In genomic region chr19:14922238-14922637, GRCm38 (mm10) we compare ENCODE assay signal across 20 mouse cellular contexts.
A peak's percentile ranks its signal among the peaks of the same experiment; 100 is the strongest.
DNase-seq lines count a peak whose midpoint lies in the region; ATAC-seq and TF ChIP-seq lines count a peak whose summit lies in the region.
"Had no signal": no experiment of that assay in that cellular context is flagged by ENCODE, and none has a peak within 500 bp of the region (broad histone marks: within the 10 kb centered on the region; RNA-seq: fewer than 3 reads in every experiment).

No protein-coding gene starts in this region.

- no peak for TF ChIP-seq RAD21 in CH12.LX (IDR thresholded peaks at IDR 0.05; ENCODE audit: low read depth, low read length)

- no peak for TF ChIP-seq CTCF in liver, adult 2 months (IDR thresholded peaks at IDR 0.05; ENCODE audit: low read depth, low read length)
- TF ChIP-seq CTCF in liver, postnatal 0 days (IDR thresholded peaks at IDR 0.05; ENCODE audit: low read depth): no peak
- TF ChIP-seq CTCF in lung, postnatal 0 days (IDR thresholded peaks at IDR 0.05): no peak
- TF ChIP-seq CTCF in CH12.LX (conservative IDR thresholded peaks at IDR 0.05 in 1 of 2, IDR thresholded peaks at IDR 0.05 in 1 of 2; ENCODE audit: low read depth in 2 of 2, low read length in 2 of 2): no peak
- TF ChIP-seq CTCF in cerebellum, adult 2 months (IDR thresholded peaks at IDR 0.05; ENCODE audit: borderline replicate concordance, insufficient read depth, low read depth, low read length): no peak

- no peaks in the 10 kb centered on the region for H3K4me1 ChIP-seq in liver, adult 2 months (ENCODE audit: control insufficient read depth, insufficient read depth, low read length)
- H3K4me1 ChIP-seq in liver, postnatal 0 days (ENCODE audit: insufficient read depth): no peaks in the 10 kb centered on the region
- no peaks in the 10 kb centered on the region for H3K4me1 ChIP-seq in lung, postnatal 0 days (ENCODE audit: insufficient read depth, low read depth, low read length)
- H3K4me1 ChIP-seq in CH12.LX (ENCODE audit: control insufficient read depth in 1 of 2, insufficient read depth in 2 of 2): peaks cover 0 to 5% of the 10 kb centered on the region in 2 experiments; a peak in 1 of 4 replicates
- no peaks in the 10 kb centered on the region for H3K4me1 ChIP-seq in cerebellum, adult 2 months (ENCODE audit: control insufficient read depth, insufficient read depth, low read length)
- H3K4me1 ChIP-seq: embryonic facial prominence, embryonic 15.5 days; forebrain, embryonic 10.5 days; heart, embryonic 12.5 days; hindbrain, embryonic 15.5 days had no signal

- no peaks in the 10 kb centered on the region for H3K9me3 ChIP-seq in liver, postnatal 0 days (ENCODE audit: low read length)
- H3K9me3 ChIP-seq in lung, postnatal 0 days (ENCODE audit: low read length): no peaks in the 10 kb centered on the region
- H3K9me3 ChIP-seq in CH12.LX (replicated peaks; ENCODE audit: low read length): no peaks in the 10 kb centered on the region
- H3K9me3 ChIP-seq: embryonic facial prominence, embryonic 15.5 days; forebrain, embryonic 10.5 days; heart, embryonic 12.5 days; hindbrain, embryonic 15.5 days had no signal

- no peaks in the 10 kb centered on the region for H3K36me3 ChIP-seq in liver, adult 2 months (ENCODE audit: control insufficient read depth, insufficient read depth, low read length)
- no peaks in the 10 kb centered on the region for H3K36me3 ChIP-seq in liver, postnatal 0 days (replicated peaks; ENCODE audit: insufficient read depth, low read length)
- H3K36me3 ChIP-seq in lung, postnatal 0 days (ENCODE audit: insufficient read depth, low read length): no peaks in the 10 kb centered on the region
- no peaks in the 10 kb centered on the region for H3K36me3 ChIP-seq in CH12.LX (replicated peaks in 1 of 2; ENCODE audit: control insufficient read depth in 1 of 2, insufficient read depth in 1 of 2, low read length in 1 of 2)
- H3K36me3 ChIP-seq: embryonic facial prominence, embryonic 15.5 days; forebrain, embryonic 10.5 days; heart, embryonic 12.5 days; hindbrain, embryonic 15.5 days had no signal

- peak; percentile 2 for DNase-seq in liver, adult 2 months (ENCODE audit: extremely low read depth, low read depth, low spot score)
- no peak for DNase-seq in liver, postnatal 0 days
- peak; percentile 73 for DNase-seq in lung, postnatal 0 days (ENCODE audit: low spot score)
- DNase-seq in lung, postnatal 36 days: no peak
- no peak for DNase-seq in CH12.LX (ENCODE audit: extremely low read depth)
- DNase-seq in Muller cell, postnatal 12 days (ENCODE audit: inconsistent ontology term): peak; percentile 1
- DNase-seq in cerebellum, adult 2 months: no peak
- DNase-seq: adrenal gland, adult 2 months; adrenal gland, postnatal 25 days; cerebellum, adult 18-20 months; gastrocnemius, adult 2 months; gastrocnemius, postnatal 25 days; heart, postnatal 36 days had no signal

- no peak overlapping the region for H3K4me2 ChIP-seq in liver, postnatal 0 days (ENCODE audit: low read depth, low read length)
- no peak overlapping the region for H3K4me2 ChIP-seq in lung, postnatal 0 days (replicated peaks; ENCODE audit: low read depth, low read length)
- no peak overlapping the region for H3K4me2 ChIP-seq in CH12.LX (ENCODE audit: insufficient read depth, low read depth, poor library complexity, severe bottlenecking)
- H3K4me2 ChIP-seq: embryonic facial prominence, embryonic 15.5 days; heart, embryonic 12.5 days; hindbrain, embryonic 15.5 days had no signal

- no peak for TF ChIP-seq EP300 in liver, postnatal 0 days (IDR thresholded peaks at IDR 0.05; ENCODE audit: low read depth)
- no peak for TF ChIP-seq EP300 in lung, postnatal 0 days (IDR thresholded peaks at IDR 0.05)
- TF ChIP-seq EP300 in CH12.LX (IDR thresholded peaks at IDR 0.05; ENCODE audit: low read length): no peak

- no peak overlapping the region for H3K9ac ChIP-seq in liver, adult 2 months (ENCODE audit: low read depth, low read length)
- no peak overlapping the region for H3K9ac ChIP-seq in liver, postnatal 0 days (replicated peaks)
- H3K9ac ChIP-seq in lung, postnatal 0 days (replicated peaks; ENCODE audit: low read depth): no peak overlapping the region
- H3K9ac ChIP-seq in CH12.LX (ENCODE audit: insufficient read depth, low read depth): no peak overlapping the region
- H3K9ac ChIP-seq: embryonic facial prominence, embryonic 15.5 days; heart, embryonic 12.5 days; hindbrain, embryonic 15.5 days had no signal

- H3K27me3 ChIP-seq in liver, adult 2 months (ENCODE audit: control insufficient read depth, insufficient read depth, low read length): no peaks in the 10 kb centered on the region
- no peaks in the 10 kb centered on the region for H3K27me3 ChIP-seq in liver, postnatal 0 days (ENCODE audit: insufficient read depth, low read length)
- no peaks in the 10 kb centered on the region for H3K27me3 ChIP-seq in lung, postnatal 0 days (replicated peaks; ENCODE audit: insufficient read depth, low read length)
- no peaks in the 10 kb centered on the region for H3K27me3 ChIP-seq in CH12.LX (replicated peaks)
- H3K27me3 ChIP-seq in cerebellum, adult 2 months (ENCODE audit: control insufficient read depth, insufficient read depth, low read length): no peaks in the 10 kb centered on the region
- H3K27me3 ChIP-seq: embryonic facial prominence, embryonic 15.5 days; heart, embryonic 12.5 days; hindbrain, embryonic 15.5 days had no signal

- dilution Hi-C loops in CH12.LX (cut with MboI; ENCODE audit: extremely low pct_ligation_motif_present, extremely low pct_unique_long_range_greater_than_20kb, low sequenced_read_pairs): no loop called here

- no peak for TF ChIP-seq POLR2A in liver, adult 2 months (IDR thresholded peaks at IDR 0.05; ENCODE audit: extremely low read depth, insufficient read depth, low read length)
- no peak for TF ChIP-seq POLR2A in CH12.LX (IDR thresholded peaks at IDR 0.05; ENCODE audit: low read depth, low read length)
- no peak for TF ChIP-seq POLR2A in cerebellum, adult 2 months (IDR thresholded peaks at IDR 0.05; ENCODE audit: borderline replicate concordance, insufficient read depth, low read length)

- no peak overlapping the region for H3K4me3 ChIP-seq in liver, adult 2 months (ENCODE audit: insufficient read depth, low read depth, low read length)
- no peak overlapping the region for H3K4me3 ChIP-seq in liver, postnatal 0 days (ENCODE audit: low read depth, low read length)
- H3K4me3 ChIP-seq in lung, postnatal 0 days (ENCODE audit: low read depth, low read length): no peak overlapping the region
- no peak overlapping the region for H3K4me3 ChIP-seq in CH12.LX (replicated peaks in 1 of 3; ENCODE audit: low read depth in 2 of 3, low read length in 2 of 3, poor library complexity in 1 of 3)
- no peak overlapping the region for H3K4me3 ChIP-seq in cerebellum, adult 2 months (replicated peaks; ENCODE audit: insufficient read depth, low read depth, low read length)
- H3K4me3 ChIP-seq: embryonic facial prominence, embryonic 15.5 days; erythroblast, embryonic 14.5 days; forebrain, embryonic 10.5 days; gastrocnemius, adult 2 months; heart, embryonic 12.5 days; hindbrain, embryonic 15.5 days had no signal

- 70% methylated on average over 1 of the region's 1 CpGs for WGBS in liver, adult 2 months
- WGBS in liver, postnatal 0 days (ENCODE audit: insufficient replicate concordance): 60% methylated on average over 1 of the region's 1 CpGs
- 57% methylated on average over 1 of the region's 1 CpGs for WGBS in lung, postnatal 0 days
- WGBS in cerebellum, adult 2 months: 77% methylated on average over 1 of the region's 1 CpGs

- in situ Hi-C loops in CH12.LX (cut with MboI; ENCODE audit: low pct_ligation_motif_present, low pct_unique_long_range_greater_than_20kb, low sequenced_read_pairs): no loop called here

- no peaks in the 10 kb centered on the region for H3K79me2 ChIP-seq in liver, adult 2 months (ENCODE audit: control insufficient read depth, insufficient read depth, low read length)
- H3K79me2 ChIP-seq in CH12.LX (replicated peaks; ENCODE audit: control insufficient read depth, extremely low read depth, insufficient read depth, poor library complexity, severe bottlenecking): no peaks in the 10 kb centered on the region

- ATAC-seq in liver, postnatal 0 days: no peak
- peak; percentile 32; the same call in 1 of the 2 replicates for ATAC-seq in lung, postnatal 0 days
- ATAC-seq in activated CD4-positive, CD25-positive, alpha-beta regulatory T cell, adult 4 months: no peak
- ATAC-seq: forebrain, embryonic 14.5 days had no signal

- H3K27ac ChIP-seq in liver, adult 2 months (replicated peaks; ENCODE audit: insufficient read depth, low read depth, low read length): no peak overlapping the region
- no peak overlapping the region for H3K27ac ChIP-seq in liver, postnatal 0 days (ENCODE audit: low read depth)
- no peak overlapping the region for H3K27ac ChIP-seq in lung, postnatal 0 days (ENCODE audit: low read length)
- H3K27ac ChIP-seq in CH12.LX (ENCODE audit: insufficient read depth, low read depth): no peak overlapping the region
- no peak overlapping the region for H3K27ac ChIP-seq in cerebellum, adult 2 months (ENCODE audit: insufficient read depth, low read length)
- H3K27ac ChIP-seq: embryonic facial prominence, embryonic 15.5 days; forebrain, embryonic 10.5 days; gastrocnemius, adult 2 months; hindbrain, embryonic 15.5 days had no signal

TF ChIP-seq in CH12.LX, 34 proteins besides CTCF, POLR2A, EP300 and RAD21:
- TF ChIP-seq RCOR1 (conservative IDR thresholded peaks at IDR 0.05; ENCODE audit: low read depth, low read length): no peak
- no peak for TF ChIP-seq E2F4 (IDR thresholded peaks at IDR 0.05; ENCODE audit: insufficient replicate concordance, low read depth, low read length)
- no peak for TF ChIP-seq NRF1 (IDR thresholded peaks at IDR 0.05; ENCODE audit: low read depth, low read length)
- no peak for TF ChIP-seq SMC3 (IDR thresholded peaks at IDR 0.05; ENCODE audit: low read depth, low read length)
- no peak for TF ChIP-seq MAZ (IDR thresholded peaks at IDR 0.05; ENCODE audit: low read depth, low read length)
- TF ChIP-seq TCF12 (IDR thresholded peaks at IDR 0.05; ENCODE audit: low read depth, low read length): no peak
- peak; percentile 66 for TF ChIP-seq ZNF384 (IDR thresholded peaks at IDR 0.05; ENCODE audit: low read depth, low read length)
- TF ChIP-seq USF2 (conservative IDR thresholded peaks at IDR 0.05; ENCODE audit: low read depth, low read length): no peak
- no peak for TF ChIP-seq MEF2A (IDR thresholded peaks at IDR 0.05; ENCODE audit: borderline replicate concordance, low read depth, low read length)
TF ChIP-seq in CH12.LX: peak in this region for 1.

Comparison
In these comparisons a context has a peak if more than half of its experiments do, and no peak if none do; other contexts are left out.
1. DNase-seq: peak in liver, adult 2 months (single experiment), lung, postnatal 0 days (single experiment) and Muller cell, postnatal 12 days (single experiment); none in liver, postnatal 0 days (single experiment), lung, postnatal 36 days (single experiment), CH12.LX (single experiment) and cerebellum, adult 2 months (0 of 2).